Mouse (Mus musculus): ENCODE results near the gene Rph3al.

Gene Rph3al

DNA sequence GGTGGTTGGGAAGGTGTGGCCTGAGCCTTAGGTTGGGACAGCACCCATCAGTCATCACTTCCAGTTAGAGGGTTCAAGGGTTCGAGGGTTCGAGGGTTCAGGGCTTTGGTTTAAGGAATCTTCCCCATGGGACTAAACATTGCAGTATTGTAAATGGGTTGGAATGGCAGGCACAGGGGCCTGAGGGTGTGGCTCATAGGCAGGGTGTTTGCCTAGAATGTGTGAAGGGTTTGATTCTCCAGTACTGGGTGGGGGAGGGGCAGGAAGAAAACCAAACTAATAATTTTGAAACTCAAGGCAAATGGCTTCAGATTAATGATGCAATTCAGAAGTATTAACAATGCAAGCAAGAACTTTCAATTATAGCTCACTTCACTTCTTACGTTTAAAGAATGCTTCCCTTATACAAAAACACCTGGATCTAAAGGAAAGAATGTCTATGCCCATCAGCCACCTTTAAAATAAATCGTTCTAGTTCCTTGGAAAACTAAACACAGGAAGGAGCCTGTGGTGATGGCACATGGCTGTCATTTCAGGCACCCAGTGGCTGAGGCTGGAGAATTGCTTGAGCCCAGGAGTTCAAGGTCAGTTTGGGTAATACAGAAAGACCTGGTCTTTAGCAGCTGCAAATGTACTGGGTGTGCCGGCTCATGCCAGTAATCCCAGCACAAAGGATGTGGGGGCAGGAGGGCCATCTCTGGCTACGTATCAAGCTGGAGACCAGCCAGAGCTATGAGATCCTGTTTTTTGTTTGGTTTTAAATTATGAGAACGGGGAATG is 136.3 kb downstream of the Rph3al start:
- no peak for DNase-seq

DNA sequence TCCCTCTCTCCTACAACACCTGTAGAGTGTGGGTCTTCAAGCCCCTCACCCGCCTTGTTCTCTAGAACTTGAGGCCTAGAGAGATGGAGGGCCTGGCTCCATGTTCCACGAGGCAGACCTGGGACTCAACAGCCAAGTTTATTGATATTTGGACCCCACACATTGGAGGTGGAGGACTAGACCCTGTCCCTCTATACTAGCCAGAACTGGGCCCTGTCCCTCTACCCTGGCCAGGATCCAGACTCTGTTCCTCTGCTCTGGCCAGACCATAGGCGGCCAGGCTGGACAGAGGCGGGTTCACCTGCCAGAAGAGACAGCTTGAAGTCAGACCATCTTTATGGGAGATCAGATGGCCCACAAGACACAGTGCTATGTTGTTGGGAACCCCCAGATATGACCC is 136.9 kb downstream of the Rph3al start:
- DNase-seq, result no peak

DNA sequence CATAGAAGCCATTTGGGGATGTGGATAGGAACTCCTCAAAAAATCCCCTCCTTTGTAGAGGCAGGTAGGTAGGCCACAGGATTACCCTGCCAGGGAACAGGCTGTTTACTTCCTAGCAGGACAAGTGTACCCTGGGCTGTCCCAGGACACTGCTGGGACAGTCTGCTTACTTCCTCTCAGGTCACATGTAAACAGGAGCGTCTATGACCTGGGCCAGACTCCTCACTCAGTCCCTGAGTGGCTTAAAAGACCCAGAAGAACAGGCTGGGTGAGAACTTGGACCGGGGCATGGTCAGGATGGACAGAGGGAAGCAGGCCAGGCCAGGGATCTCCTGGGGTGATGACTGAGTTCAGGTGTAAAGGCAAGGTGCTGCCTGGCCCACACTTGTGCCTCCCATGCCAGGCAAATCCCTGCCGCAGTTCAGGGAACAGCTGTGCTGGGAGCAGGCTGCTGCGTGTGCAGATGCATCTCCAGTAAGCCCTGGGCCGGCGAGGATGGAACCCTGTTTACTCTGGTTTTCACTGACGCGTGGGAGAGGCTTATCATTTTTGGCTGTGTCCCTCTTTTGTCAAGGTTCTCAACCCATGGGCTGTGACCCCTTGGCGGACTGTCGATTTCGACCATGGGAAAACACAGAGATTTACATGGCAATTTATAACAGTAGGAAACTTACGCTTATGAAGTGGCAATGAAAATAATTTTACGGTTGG is 141.5 kb downstream of the Rph3al start:
- DNase-seq, result no peak

DNA sequence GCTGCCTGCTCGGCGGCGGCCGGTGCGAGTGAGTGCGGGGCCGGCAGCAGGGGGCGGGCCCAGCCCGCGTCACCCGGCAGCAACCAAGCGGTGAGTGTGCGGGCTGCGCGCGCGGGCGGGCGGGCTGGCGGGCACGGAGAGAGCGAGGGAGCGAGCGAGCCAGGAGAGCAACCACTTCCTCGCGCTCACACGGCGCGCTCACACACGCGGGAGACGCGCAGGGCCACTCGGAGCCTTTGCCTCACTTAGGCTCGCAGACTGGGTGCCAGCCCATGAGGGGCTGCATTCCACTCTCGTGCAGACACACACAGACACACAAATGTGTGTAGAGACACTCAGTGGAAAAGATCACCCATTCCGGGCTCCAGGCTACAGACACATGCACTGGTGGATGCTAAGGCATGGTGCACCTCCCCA is 142.2 kb downstream of the Rph3al start, which contains the start of gene Doc2b:
TSS of gene Doc2b (minus strand) at position 21 of the 417 bp plus-strand sequence.
- DNase-seq, result peak; percentile 43

DNA sequence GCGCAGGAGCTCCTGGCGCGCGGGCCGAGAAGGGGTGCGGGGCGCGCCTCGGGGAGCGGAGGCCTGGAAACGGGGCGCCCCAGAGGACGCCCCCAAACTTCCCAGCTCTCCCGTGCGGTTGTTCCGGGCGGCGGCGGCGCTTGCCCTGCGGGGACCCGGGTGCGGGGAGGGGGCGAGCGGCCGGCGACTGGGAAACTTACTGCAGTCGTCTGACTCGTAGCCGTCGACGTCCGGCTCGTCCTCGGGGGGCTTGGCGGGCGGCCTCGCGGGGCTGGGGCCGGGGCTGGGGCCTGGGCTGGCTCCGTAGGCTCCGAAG is 142.9 kb downstream of the Rph3al start:
- no peak for DNase-seq

DNA sequence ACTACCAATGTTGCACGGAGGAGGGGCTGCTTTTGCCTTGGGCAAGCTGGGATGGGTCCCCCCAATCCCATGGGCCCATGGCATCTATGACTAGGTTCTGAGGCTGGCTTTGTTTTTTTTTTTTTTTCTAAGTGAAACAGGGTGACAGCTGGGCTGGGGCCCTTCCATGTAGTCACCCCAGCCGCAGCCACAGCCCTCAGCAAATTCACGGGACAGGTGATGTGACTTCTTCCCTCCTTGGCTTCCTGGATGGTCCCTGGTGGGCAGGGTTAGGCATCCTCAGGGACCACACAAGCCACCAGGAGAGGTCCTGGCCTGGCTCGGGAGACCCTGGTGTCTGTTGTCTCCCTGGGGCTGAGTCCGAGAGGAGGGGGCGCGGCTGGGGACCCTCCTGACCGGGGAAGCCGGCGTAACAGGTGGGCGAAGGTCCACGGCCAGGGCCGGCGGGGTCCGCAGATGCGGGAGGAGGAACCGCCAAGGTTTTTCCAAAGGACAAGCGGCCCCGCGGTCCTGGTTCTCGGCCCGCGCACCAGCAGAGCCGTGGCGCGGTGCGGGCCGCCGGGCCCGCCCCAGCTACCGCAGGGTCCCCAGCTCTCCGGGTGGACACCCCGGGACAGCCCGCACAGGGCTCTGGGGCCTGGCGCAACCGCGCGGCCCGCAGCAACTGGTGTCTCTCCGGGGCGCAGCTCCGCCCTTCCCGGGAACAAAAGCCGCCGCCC is 143.5 kb downstream of the Rph3al start:
- peak; percentile 29 for DNase-seq

DNA sequence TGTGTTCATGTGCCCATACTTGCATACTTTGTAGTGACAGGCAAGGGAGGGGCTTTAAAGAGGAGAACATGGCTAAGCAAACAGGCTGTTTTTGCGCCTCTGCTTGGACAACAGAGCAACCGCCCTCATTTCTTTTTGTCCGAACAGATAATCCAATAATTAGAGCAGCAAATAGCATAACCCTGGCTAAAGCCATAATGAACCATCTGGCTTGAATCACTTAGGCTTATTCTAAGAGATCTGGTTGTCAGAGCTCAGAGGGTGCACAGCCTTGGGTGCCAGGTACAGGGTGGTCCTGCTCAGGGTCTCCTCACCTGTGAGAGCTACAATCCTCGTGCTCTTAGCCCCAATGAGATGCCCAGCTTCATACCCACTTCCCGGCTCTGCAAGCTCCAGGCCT is 144.9 kb downstream of the Rph3al start:
- no peak for DNase-seq

DNA sequence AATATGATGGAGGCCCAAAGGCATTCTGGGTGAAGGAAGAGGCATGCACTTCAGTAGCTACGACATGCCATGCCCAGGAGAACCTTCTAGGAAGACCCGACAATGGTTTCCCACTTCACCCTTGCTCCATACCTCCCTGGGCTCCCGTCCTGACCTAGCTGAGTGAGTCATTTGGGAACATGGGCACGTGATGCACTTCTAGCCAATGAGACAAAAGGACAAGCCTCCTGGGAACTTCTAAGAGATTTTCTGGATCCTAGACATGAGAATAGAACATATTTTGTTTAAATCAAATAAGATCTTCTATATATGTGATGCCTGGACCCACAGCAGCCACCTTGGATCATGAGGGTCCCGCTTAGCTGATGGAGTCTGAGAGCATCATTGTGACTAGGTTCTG is 145.7 kb downstream of the Rph3al start:
- DNase-seq, result no peak

DNA sequence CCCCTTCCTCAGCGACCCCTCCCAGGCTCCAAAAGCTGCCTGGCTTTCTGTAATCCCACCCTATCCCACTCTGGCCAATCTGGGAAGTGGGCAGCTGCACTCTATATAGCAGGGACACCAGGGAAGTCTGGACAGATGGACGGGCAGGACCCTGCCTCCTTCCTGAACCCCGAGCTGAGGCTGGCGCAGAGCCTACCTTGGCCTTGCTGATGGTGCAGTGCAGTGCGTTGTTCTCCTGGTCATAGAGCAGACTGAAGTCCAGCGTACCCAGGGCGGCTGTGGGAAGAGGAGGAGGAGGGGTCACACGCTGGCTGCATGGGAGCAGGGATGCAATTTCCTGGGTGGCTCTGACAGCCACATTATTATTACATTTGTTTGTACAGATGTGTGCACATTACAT is 152.3 kb downstream of the Rph3al start:
- peak; percentile 40 for DNase-seq

DNA sequence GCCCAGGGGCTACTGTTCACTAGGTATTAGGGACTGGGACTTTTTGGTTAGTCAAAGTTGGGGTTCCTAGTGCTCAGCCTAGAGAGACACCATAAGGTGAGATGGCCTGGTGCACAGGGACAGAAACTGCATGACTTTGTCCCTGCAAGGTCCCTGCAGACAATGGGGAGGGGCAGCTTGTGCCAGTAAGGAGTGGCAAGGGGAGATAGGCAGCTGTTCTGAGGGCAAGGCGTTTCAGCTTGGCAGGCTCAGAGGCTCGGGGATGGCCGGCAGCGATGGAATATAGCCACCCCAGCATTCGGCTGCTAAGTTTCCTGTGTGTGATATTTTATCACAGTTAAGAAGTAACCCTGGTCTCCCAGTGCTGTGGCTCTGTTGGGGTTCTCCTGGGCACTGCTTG is 154.4 kb downstream of the Rph3al start:
- no peak for DNase-seq

DNA sequence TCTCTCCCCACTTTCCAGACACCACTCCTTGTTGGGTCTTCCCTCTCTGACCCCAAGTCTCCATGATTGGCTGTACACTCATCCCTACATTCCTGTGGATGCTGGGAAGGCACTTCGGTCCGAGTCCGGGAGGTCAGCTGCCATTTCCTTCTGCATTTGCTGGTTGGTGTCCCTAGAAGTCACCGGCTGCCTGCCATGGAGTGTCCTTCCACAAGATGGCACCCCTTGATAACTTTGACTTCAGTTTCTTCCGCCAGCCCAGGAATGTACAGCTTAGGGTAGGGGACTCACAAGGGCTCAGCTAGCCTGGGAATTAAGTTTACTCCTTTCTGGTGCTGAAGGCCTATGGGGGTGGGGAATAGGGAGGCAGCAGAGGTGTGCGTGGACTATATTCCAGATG is 156.3 kb downstream of the Rph3al start:
- peak; percentile 88 for DNase-seq

Data from kidney, postnatal 14 days (tissue).